In genomic region chr11:120615606-120616203, GRCm38 (mm10) we compare ENCODE assay signal across 12 mouse cellular contexts. TPM values are rescaled to one million over a fixed set of nuclear protein-coding genes. Genes with fewer than 3 reads are reported as not detected.
DNase-seq lines count a peak whose midpoint lies in the region; ATAC-seq lines count a peak whose summit lies in the region.
"Had no signal": no experiment of that assay in that cellular context is flagged by ENCODE, and none has a peak within 500 bp of the region (broad histone marks: within the 10 kb centered on the region; RNA-seq: fewer than 3 reads in every experiment).

No protein-coding gene starts in this region.

- H3K36me3 ChIP-seq in forebrain, embryonic 13.5 days (ENCODE audit: poor library complexity, severe bottlenecking) = peaks cover 72% of the 10 kb centered on the region
- H3K36me3 ChIP-seq in forebrain, embryonic 16.5 days (ENCODE audit: control insufficient read depth, insufficient read depth) = peaks cover 27% of the 10 kb centered on the region
- peaks cover 67% of the 10 kb centered on the region for H3K36me3 ChIP-seq in limb, embryonic 15.5 days
- H3K36me3 ChIP-seq in stomach, embryonic 16.5 days (ENCODE audit: control insufficient read depth, insufficient read depth, low read length) = peaks cover 20% of the 10 kb centered on the region; the same call in 1 of the 2 replicates

- H3K27me3 ChIP-seq in forebrain, embryonic 13.5 days = no peaks in the 10 kb centered on the region
- no peaks in the 10 kb centered on the region for H3K27me3 ChIP-seq in forebrain, embryonic 16.5 days (replicated peaks; ENCODE audit: control insufficient read depth, insufficient read depth, low read length)
- H3K27me3 ChIP-seq in limb, embryonic 15.5 days = no peaks in the 10 kb centered on the region
- no peaks in the 10 kb centered on the region for H3K27me3 ChIP-seq in stomach, embryonic 16.5 days (ENCODE audit: control insufficient read depth, insufficient read depth, low read length)
- H3K27me3 ChIP-seq: heart, embryonic 13.5 days had no signal

- peak overlapping the region; percentile 88; the same call in 1 of the 2 replicates for H3K4me2 ChIP-seq in forebrain, embryonic 13.5 days
- no peak overlapping the region for H3K4me2 ChIP-seq in forebrain, embryonic 16.5 days (ENCODE audit: low read length)
- peak overlapping the region; percentile 85; the same call in 1 of the 2 replicates for H3K4me2 ChIP-seq in limb, embryonic 15.5 days
- H3K4me2 ChIP-seq in stomach, embryonic 16.5 days (ENCODE audit: low read depth, low read length) = no peak overlapping the region

- H3K27ac ChIP-seq in forebrain, embryonic 13.5 days = no peak overlapping the region
- no peak overlapping the region for H3K27ac ChIP-seq in forebrain, embryonic 16.5 days (ENCODE audit: low read length)
- H3K27ac ChIP-seq in limb, embryonic 15.5 days = no peak overlapping the region
- H3K27ac ChIP-seq in stomach, embryonic 16.5 days (ENCODE audit: low read length) = no peak overlapping the region
- H3K27ac ChIP-seq: heart, embryonic 13.5 days had no signal

- ATAC-seq in forebrain, embryonic 13.5 days = no peak
- ATAC-seq in forebrain, embryonic 16.5 days = no peak
- ATAC-seq in limb, embryonic 15.5 days (ENCODE audit: insufficient number of reproducible peaks, low FRiP score, low TSS enrichment, low read depth) = no peak
- ATAC-seq in stomach, embryonic 16.5 days (ENCODE audit: insufficient read depth, low FRiP score) = no peak
- ATAC-seq: activated CD4-positive, CD25-positive, alpha-beta regulatory T cell, adult 4 months had no signal

- H3K9me3 ChIP-seq in forebrain, embryonic 13.5 days (replicated peaks) = no peaks in the 10 kb centered on the region
- no peaks in the 10 kb centered on the region for H3K9me3 ChIP-seq in forebrain, embryonic 16.5 days (ENCODE audit: control insufficient read depth, low read length)
- H3K9me3 ChIP-seq in limb, embryonic 15.5 days = no peaks in the 10 kb centered on the region
- H3K9me3 ChIP-seq in stomach, embryonic 16.5 days (replicated peaks; ENCODE audit: control insufficient read depth, low read length) = no peaks in the 10 kb centered on the region
- H3K9me3 ChIP-seq: heart, embryonic 13.5 days had no signal

- peaks cover 18% of the 10 kb centered on the region for H3K4me1 ChIP-seq in forebrain, embryonic 13.5 days
- peaks cover 17% of the 10 kb centered on the region for H3K4me1 ChIP-seq in forebrain, embryonic 16.5 days (replicated peaks; ENCODE audit: control insufficient read depth, insufficient read depth, low read length)
- H3K4me1 ChIP-seq in limb, embryonic 15.5 days = peaks cover 20% of the 10 kb centered on the region
- H3K4me1 ChIP-seq in stomach, embryonic 16.5 days (ENCODE audit: control insufficient read depth, insufficient read depth, low read length) = peaks cover 14% of the 10 kb centered on the region

- no peak overlapping the region for H3K9ac ChIP-seq in forebrain, embryonic 13.5 days
- no peak overlapping the region for H3K9ac ChIP-seq in forebrain, embryonic 16.5 days (replicated peaks; ENCODE audit: low read depth, low read length)
- H3K9ac ChIP-seq in limb, embryonic 15.5 days = no peak overlapping the region
- peak overlapping the region; percentile 32; the same call in 1 of the 2 replicates for H3K9ac ChIP-seq in stomach, embryonic 16.5 days (ENCODE audit: low read length)

- H3K4me3 ChIP-seq in forebrain, embryonic 13.5 days = no peak overlapping the region
- H3K4me3 ChIP-seq in forebrain, embryonic 16.5 days (replicated peaks; ENCODE audit: low read length) = no peak overlapping the region
- no peak overlapping the region for H3K4me3 ChIP-seq in limb, embryonic 15.5 days
- no peak overlapping the region for H3K4me3 ChIP-seq in stomach, embryonic 16.5 days (replicated peaks; ENCODE audit: low read length)

- WGBS in forebrain, embryonic 13.5 days = 92% methylated on average over 11 of the region's 11 CpGs
- 93% methylated on average over 11 of the region's 11 CpGs for WGBS in forebrain, embryonic 16.5 days
- WGBS in limb, embryonic 15.5 days = 94% methylated on average over 11 of the region's 11 CpGs
- WGBS in stomach, embryonic 16.5 days = 89% methylated on average over 11 of the region's 11 CpGs

- DNase-seq in testis, postnatal 10 days (ENCODE audit: low spot score) = peak; percentile 40
- no peak for DNase-seq in testis, postnatal 14 days (ENCODE audit: low spot score)
- no peak for DNase-seq in thymus, postnatal 25 days
- no peak for DNase-seq in layer of hippocampus, adult 9-10 months (ENCODE audit: low spot score)
- DNase-seq: cerebellum, adult 11 months; right cerebral cortex, adult 18-20 months had no signal

RNA-seq across cellular contexts. Expression of gene Pcyt2, which starts 2.0 kb away (rescaled TPM):
- polyA plus RNA-seq in forebrain, embryonic 13.5 days (2015; fragmentation: Nextera tagmentation; extraction: Ambion mirVana) = 140 and 159 TPM in 2 replicates
- 175 and 234 TPM in 2 replicates for polyA plus RNA-seq in forebrain, embryonic 16.5 days (2015; fragmentation: Nextera tagmentation; extraction: Ambion mirVana)
- 130 and 136 TPM in 2 replicates for polyA plus RNA-seq in limb, embryonic 15.5 days (2015; fragmentation: Nextera tagmentation; extraction: Ambion mirVana)
- 185 and 197 TPM in 2 replicates for polyA plus RNA-seq in stomach, embryonic 16.5 days (2015; fragmentation: Nextera tagmentation; extraction: Ambion mirVana)

RNA-seq across cellular contexts. Expression of gene Npb, which starts 7.4 kb away (rescaled TPM):
- polyA plus RNA-seq in forebrain, embryonic 13.5 days (2015; fragmentation: Nextera tagmentation; extraction: Ambion mirVana) = 0.50 TPM in 1 of 2 replicates, not detected in the other
- polyA plus RNA-seq in forebrain, embryonic 16.5 days (2015; fragmentation: Nextera tagmentation; extraction: Ambion mirVana) = not detected in 2 replicates
- 2.2 and 2.9 TPM in 2 replicates for polyA plus RNA-seq in limb, embryonic 15.5 days (2015; fragmentation: Nextera tagmentation; extraction: Ambion mirVana)
- polyA plus RNA-seq in stomach, embryonic 16.5 days (2015; fragmentation: Nextera tagmentation; extraction: Ambion mirVana) = 14.9 and 19.1 TPM in 2 replicates
- polyA plus RNA-seq: activated CD4-positive, CD25-positive, alpha-beta regulatory T cell, adult 4 months had no signal

RNA-seq across cellular contexts. Expression of gene Sirt7, which starts 9.3 kb away (rescaled TPM):
- polyA plus RNA-seq in forebrain, embryonic 13.5 days (2015; fragmentation: Nextera tagmentation; extraction: Ambion mirVana) = 42.7 and 43.1 TPM in 2 replicates
- polyA plus RNA-seq in forebrain, embryonic 16.5 days (2015; fragmentation: Nextera tagmentation; extraction: Ambion mirVana) = 50.2 and 50.6 TPM in 2 replicates
- polyA plus RNA-seq in limb, embryonic 15.5 days (2015; fragmentation: Nextera tagmentation; extraction: Ambion mirVana) = 32.9 and 33.4 TPM in 2 replicates
- polyA plus RNA-seq in stomach, embryonic 16.5 days (2015; fragmentation: Nextera tagmentation; extraction: Ambion mirVana) = 36.6 and 37.7 TPM in 2 replicates

RNA-seq across cellular contexts. Expression of gene Anapc11, which starts 17.5 kb away (rescaled TPM):
- 204 and 211 TPM in 2 replicates for polyA plus RNA-seq in forebrain, embryonic 13.5 days (2015; fragmentation: Nextera tagmentation; extraction: Ambion mirVana)
- 178 and 192 TPM in 2 replicates for polyA plus RNA-seq in forebrain, embryonic 16.5 days (2015; fragmentation: Nextera tagmentation; extraction: Ambion mirVana)
- 212 and 215 TPM in 2 replicates for polyA plus RNA-seq in limb, embryonic 15.5 days (2015; fragmentation: Nextera tagmentation; extraction: Ambion mirVana)
- polyA plus RNA-seq in stomach, embryonic 16.5 days (2015; fragmentation: Nextera tagmentation; extraction: Ambion mirVana) = 176 and 181 TPM in 2 replicates

RNA-seq across cellular contexts. Expression of gene Alyref, which starts 17.5 kb away (rescaled TPM):
- polyA plus RNA-seq in forebrain, embryonic 13.5 days (2015; fragmentation: Nextera tagmentation; extraction: Ambion mirVana) = 420 and 488 TPM in 2 replicates
- 287 and 320 TPM in 2 replicates for polyA plus RNA-seq in forebrain, embryonic 16.5 days (2015; fragmentation: Nextera tagmentation; extraction: Ambion mirVana)
- polyA plus RNA-seq in limb, embryonic 15.5 days (2015; fragmentation: Nextera tagmentation; extraction: Ambion mirVana) = 342 and 405 TPM in 2 replicates
- polyA plus RNA-seq in stomach, embryonic 16.5 days (2015; fragmentation: Nextera tagmentation; extraction: Ambion mirVana) = 37.0 and 55.5 TPM in 2 replicates

Comparison
In these comparisons a context has a peak if more than half of its experiments do, and no peak if none do; other contexts are left out.
1. H3K4me2 ChIP-seq: peak in forebrain, embryonic 13.5 days (single experiment) and limb, embryonic 15.5 days (single experiment); none in forebrain, embryonic 16.5 days (single experiment) and stomach, embryonic 16.5 days (single experiment).